Mouse (Mus musculus) brain, adult 2 months (tissue): ENCODE measurements around the gene Eif2b1.
A peak's percentile ranks its signal among the peaks of the same experiment; 100 is the strongest.
"Not testable (repeated sequence)": the region's sequence is repeated elsewhere in the genome, so short reads cannot be mapped to it uniquely, and the experiment has no call there.

ENCODE experiments used
- DNase-seq: peaks from one replicate; pipeline ENCODE4 v3.0.0; 2011; ENCODE audit warnings: low read depth, low spot score

Gene Eif2b1

GRCm38 (mm10) chr5:124551349-124552093 is 27.4 kb downstream of the Eif2b1 start:
- DNase-seq = not testable (repeated sequence)

DNA sequence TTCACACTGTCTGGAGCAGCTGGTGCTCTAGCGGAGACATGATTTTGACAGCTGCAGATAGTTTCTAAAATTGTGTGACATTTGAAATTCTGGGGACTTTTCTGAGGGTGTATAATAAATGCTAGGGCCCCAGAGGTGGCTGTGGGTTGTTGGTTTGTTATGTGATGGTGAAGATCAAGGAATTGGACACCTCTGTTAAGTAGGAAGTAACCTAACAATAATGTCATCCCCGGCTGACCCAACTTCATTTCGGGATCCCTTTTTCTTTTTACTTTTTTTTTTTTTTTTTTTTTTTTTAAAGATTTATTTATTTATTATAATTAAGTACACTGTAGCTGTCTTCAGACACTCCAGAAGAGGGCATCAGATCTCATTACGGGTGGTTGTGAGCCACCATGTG is 28.2 kb downstream of the Eif2b1 start:
- DNase-seq = not testable (repeated sequence)

DNA sequence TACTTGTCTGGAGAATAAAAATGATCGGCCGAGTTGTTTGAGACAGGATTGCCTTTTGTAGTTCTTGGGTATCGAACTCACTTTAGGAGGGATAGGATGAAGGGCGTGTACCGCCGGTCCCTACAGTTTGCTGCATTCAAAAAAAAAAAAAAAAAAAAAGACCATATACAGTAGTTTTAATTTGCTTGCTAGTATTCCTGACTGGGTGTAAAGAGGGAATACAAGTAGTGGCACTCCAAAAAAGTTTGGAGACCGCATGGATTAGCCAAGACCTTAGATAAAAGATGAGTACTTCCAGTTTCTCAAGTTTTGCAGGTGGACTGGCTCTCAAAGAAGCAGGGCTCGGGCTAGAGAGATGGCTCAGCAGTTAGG is 37.3 kb downstream of the Eif2b1 start:
- no peak for DNase-seq

- DNase-seq = no peak
These were observed 37.9 kb downstream of the Eif2b1 start for GRCm38 (mm10) chr5:124540905-124541601.

- peak; percentile 99 for DNase-seq
These were observed 38.5 kb downstream of the Eif2b1 start, which contains the start of gene Tmed2 for GRCm38 (mm10) chr5:124540383-124540786. Gene Tmed2, plus strand, starts transcription at chr5:124540695.

DNA sequence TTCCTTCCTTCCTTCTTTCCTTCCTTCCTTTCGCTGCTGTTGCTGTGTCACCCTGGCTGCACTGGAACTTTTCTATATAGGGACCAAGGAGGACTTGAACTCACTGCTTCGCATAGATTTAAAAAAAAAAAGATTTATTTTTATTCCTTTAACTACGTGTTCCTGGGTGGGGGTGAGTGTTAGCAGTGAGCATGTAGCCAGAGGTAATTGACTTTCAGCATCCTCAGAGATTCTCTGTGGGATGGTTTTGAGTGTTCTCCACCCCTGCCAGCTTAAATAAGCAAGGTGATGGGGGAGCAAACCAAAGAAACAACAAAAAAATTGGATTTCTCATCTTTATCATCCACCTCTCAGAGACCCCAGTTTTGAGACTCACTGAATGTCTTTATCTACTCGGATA is 39.0 kb downstream of the Eif2b1 start:
- no peak for DNase-seq

DNA sequence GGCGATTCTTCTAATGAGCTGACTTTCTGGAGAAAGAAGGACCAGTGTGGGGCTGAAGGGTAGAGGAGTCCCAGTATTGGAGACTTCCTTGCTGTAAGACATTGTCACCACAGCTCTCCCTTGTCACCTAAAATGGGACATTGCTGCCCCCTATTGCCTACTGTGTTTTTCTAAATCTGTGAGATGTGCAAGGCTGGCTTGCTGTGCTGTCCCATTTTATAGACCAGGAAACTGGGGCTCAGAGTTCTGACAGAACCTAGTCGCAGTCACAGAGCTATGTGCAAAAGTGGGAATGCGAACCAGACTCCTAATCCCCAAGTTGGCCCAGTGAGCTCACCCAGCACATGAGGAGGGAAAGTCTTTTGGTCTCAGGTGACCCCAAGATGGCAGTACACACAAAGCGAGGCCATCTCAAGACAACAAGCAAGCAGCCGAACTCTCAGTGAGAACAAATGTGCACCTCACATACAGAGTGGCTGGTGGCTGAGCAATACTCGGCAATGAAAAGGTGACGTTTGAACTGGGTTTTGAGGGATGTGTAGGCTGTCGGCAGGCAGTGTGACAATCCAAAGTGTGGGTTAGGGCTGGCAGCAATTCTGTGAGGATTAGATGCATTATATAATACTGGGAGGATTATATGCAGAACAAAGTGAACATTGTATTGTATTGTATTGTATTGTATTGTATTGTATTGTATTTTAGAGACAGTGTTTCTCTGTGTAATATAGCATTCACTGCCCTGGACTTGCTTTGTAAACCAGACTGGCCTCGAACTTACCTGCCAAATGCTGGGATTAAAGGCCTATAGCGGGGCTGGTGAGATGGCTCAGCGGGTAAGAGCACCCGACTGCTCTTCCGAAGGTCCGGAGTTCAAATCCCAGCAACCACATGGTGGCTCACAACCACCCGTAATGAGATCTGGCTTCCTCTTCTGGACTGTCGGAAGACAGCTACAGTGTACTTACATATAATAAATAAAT is 39.8 kb downstream of the Eif2b1 start:
- peak; percentile 89 for DNase-seq

DNA sequence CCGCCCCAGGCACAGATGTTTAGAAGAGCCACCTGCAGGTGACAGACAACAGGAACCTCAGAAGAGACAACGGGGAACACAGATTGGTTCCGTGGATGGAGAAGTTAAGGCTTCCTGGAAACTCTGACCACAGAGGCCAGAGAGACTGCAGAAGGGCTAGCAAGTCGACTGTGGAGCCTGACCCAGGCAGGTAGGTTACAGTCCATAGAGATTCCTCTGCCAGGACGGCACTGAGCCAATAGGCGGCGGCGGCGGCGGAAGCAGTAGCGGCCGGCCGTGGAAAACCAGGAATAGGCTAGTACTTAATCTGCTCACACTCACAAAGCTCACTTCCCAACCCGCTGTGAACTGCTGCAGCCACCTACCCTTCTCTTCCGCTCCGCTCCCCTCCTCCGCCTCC is 42.2 kb downstream of the Eif2b1 start:
- DNase-seq = no peak

DNA sequence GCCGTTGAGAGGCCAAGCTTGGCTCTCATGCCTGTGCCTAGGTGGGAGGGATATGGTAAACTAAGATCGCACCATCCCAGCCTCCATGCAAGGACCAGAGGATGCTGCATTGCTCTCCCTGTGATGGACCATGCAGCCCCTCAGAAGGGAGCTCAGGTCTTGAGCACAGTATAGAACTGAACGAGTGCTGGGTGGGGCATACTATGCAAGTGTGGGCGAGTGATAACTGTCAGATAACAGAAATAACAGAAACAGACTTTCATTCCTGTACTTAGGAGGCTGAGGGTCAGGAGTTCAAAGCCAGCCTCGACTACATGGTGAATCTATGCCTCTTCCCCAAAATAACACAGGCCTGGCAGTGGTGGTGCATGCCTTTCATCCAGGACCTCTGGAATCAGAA is 43.9 kb downstream of the Eif2b1 start:
- DNase-seq = no peak

DNA sequence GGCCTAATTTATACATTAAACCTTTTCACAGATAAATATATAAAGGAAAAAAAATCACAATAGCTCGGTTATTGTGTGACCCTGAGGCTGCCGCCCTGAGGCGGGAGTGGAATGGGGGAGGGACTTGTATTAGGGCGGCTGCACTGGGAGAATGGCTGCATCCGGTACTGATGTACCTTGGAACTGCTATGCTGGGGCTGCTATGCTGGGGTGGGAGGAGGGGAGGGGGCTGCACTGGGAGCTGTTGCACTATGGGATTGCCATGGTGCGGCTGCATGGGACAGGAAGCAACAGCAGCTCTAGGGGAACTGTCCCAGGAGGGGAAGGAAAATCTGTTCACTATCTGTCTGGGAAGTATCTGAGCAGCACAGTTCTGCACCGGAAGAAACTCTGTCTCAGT is 46.5 kb downstream of the Eif2b1 start:
- no peak for DNase-seq

DNA sequence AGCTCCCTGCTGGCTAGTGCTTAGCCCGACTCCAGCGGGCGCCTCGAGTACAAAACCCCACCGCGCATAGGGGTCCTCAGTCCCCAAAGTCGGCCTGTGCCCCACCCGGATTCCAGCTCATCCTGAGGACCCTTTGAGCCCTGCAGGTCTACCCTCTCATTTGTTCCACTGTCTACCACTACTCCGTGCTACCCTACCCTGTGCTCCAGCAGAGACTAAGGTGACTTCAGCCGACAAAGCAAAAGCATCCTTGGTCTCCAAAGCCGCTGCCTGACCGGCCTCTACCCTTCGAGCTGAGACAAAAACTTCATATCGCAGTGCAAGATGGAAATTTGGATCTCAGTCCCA is 47.4 kb downstream of the Eif2b1 start:
- DNase-seq = no peak

GRCm38 (mm10) chr5:124530655-124531582 is 48.0 kb downstream of the Eif2b1 start, which contains the start of gene Rilpl1:
Gene Rilpl1, minus strand, starts transcription at chr5:124531391.
- DNase-seq = peak; percentile 83

DNA sequence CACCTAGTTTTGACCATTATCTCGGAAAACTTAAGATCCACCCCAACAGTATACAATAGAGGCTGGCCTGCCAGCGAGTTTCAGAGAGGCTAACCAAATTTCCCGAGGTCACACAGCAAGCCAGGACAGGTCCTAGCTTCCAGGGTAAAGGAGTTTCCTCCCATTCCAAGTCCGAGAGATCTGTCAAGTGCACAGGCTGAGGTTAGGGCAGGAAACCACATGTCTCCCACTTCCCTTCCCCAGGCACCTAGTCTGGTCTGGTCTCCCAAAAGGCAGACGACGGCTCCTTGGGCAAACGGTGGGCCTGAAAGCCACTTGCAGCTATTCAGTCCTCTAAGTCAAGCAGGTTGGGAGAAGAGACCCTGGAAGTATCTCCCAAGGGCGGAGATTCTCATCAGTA is 49.2 kb downstream of the Eif2b1 start:
- no peak for DNase-seq

DNA sequence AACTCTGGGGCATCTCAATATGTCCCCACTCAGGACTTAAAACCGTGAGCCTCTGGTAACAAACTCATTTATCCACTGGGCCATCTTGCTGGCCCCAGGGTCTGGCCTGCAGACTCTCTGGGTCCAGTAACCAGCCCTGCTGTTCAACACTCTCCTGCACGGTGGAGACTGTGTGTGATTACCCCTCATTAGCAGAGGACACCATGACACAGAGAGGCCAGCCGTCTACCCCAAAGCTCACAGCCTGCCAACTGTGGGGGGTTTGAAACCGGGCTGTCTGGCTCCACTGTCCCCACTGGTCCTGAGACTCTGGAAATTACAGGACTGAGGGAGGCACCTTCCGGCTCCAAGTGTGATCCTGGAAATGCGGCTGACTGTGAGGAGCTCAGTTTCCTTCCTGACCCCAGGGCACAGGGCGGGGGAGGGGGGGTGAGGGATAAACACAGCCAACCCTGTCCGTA is 49.7 kb downstream of the Eif2b1 start:
- DNase-seq = no peak

GRCm38 (mm10) chr5:124528791-124529190 is 50.1 kb downstream of the Eif2b1 start:
- DNase-seq = no peak

DNA sequence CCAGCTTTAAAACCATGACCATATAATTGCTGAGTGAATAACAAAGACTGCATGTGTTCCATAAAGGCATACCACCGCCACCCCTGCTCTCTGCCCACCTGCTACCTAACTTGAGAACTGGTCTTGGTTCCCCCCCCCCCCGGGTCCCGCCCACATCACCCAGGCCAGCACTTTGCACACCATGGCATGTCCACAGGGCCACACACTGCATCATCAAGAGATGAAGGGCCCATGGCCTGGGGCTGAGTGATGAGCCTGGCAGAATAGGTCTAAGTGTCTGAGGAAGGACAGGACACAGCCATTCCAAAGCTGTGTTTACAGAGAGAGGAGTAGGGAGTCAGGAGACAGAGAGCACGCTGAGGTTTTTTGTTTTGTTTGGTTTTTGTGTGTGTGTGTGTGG is 50.6 kb downstream of the Eif2b1 start:
- no peak for DNase-seq

DNA sequence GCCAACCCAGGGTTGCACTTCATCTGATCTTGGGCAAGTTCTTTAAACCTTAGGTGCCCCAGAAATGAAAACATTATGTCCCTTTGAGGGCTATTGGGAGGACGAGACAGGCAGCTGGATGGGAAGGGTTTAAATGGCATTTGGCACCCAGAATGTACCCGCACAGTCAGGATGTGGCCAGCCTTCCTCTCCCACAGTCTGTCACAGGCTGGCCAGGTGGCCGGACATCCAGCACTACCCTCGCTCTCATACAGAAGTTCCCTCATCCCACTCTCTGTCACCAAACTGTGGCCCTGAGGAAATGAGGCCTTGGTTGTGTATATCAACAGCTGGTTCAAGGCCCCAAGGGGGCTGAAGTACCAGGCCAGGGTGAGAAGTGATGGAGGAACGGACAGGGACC is 54.0 kb downstream of the Eif2b1 start:
- DNase-seq = no peak

DNA sequence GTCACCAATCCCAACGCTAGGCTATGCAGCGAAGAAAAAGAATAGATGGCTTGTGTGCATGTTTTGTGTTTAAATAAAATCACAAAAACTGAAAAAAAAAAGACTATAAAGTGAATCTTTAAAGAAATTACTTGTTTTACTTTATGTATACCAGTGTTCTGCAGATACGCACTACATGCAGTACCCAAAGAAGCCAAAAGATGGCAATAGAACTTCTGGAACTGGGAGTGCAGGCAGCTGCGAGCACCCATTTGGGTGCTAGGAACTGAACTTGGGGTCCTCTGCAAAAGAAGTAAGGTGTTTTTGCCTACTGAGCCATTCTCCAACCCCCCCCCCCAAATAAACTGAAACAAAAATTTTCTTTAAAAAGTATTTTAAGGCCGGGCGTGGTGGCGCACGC is 55.9 kb downstream of the Eif2b1 start:
- no peak for DNase-seq

- no peak for DNase-seq
These were observed 57.3 kb downstream of the Eif2b1 start for GRCm38 (mm10) chr5:124521588-124521987.
